Mouse (Mus musculus) adrenal gland, postnatal 0 days (tissue): ENCODE data around the gene Ddx50. TPM values are rescaled to one million over a fixed set of nuclear protein-coding genes. Genes with fewer than 3 reads are reported as not detected.

Experiments
- microRNA-seq: library from miRNA; unstranded; fragments of <30 nt; microRNA quantifications from one replicate; pipeline ENCODE4, GENCODE M21; 2016; ENCODE audit warnings: borderline replicate concordance; ENCODE audit not compliant: insufficient number of aligned reads
- polyA plus RNA-seq: library from polyadenylated mRNA; unstranded; fragments of >200 nt; fragmentation: Nextera tagmentation; extraction: Ambion mirVana; gene quantifications from 2 replicates; pipeline ENCODE4 v1.2.1, GENCODE M21; 2015

Gene Ddx50
- 109 and 119 TPM in 2 replicates for polyA plus RNA-seq

GRCm38 (mm10) chr10:62650881-62651810 lies at the start of gene Ddx50:
TSS of gene Ddx50 (minus strand) at chr10:62651218.

GRCm38 (mm10) chr10:62602177-62603040 lies 48.6 kb downstream of the Ddx50 start, which contains the start of gene Ddx21:
TSS of gene Ddx21 (minus strand) at chr10:62602281.

GRCm38 (mm10) chr10:62578338-62579100 lies 72.5 kb downstream of the Ddx50 start, which contains the start of gene Kif1bp:
TSS of gene Kif1bp (minus strand) at chr10:62578457.

Small RNAs within 50 kb of the gene (microRNA-seq; reads per million reads assigned to microRNA genes)
- gene Mir7215 = not detected

Other genes starting within 250 kb of the Ddx50 start
- gene Hkdc1, start 228.7 kb downstream of the Ddx50 start, polyA plus RNA-seq = 0.08 and 0.20 TPM in 2 replicates
- gene 4930507D05Rik, start 201.7 kb downstream of the Ddx50 start, polyA plus RNA-seq = 0.58 and 0.66 TPM in 2 replicates
- 10.8 and 19.5 TPM in 2 replicates for gene Supv3l1, start 201.5 kb downstream of the Ddx50 start, polyA plus RNA-seq
- gene Vps26a, start 164.4 kb downstream of the Ddx50 start, polyA plus RNA-seq = 55.2 and 67.3 TPM in 2 replicates
- 99.4 and 129 TPM in 2 replicates for gene Srgn, start 123.8 kb downstream of the Ddx50 start, polyA plus RNA-seq
- 31.9 and 37.8 TPM in 2 replicates for gene Kif1bp, start 72.8 kb downstream of the Ddx50 start, polyA plus RNA-seq
- 7.0 and 9.7 TPM in 2 replicates for gene Ddx21, start 48.9 kb downstream of the Ddx50 start, polyA plus RNA-seq
- gene Stox1, start 74.9 kb upstream of the Ddx50 start, polyA plus RNA-seq = 1.4 and 2.0 TPM in 2 replicates
- gene Ccar1, start 141.1 kb upstream of the Ddx50 start, polyA plus RNA-seq = 41.5 and 60.8 TPM in 2 replicates